Mouse (Mus musculus): Measurements from ENCODE around the gene Ankrd23. TPM values are rescaled to one million over a fixed set of nuclear protein-coding genes. Genes with fewer than 3 reads are reported as not detected.

The Ankrd23 gene
- polyA plus RNA-seq, 1 experiment from 2014 or later, result 11.7 TPM

GRCm38 (mm10) chr1:36529274-36529673 lies 7.4 kb downstream of the Ankrd23 start:
- Histone ChIP-seq H3K4me2 (no peak overlapping the region), H3K4me1 (ENCODE audit: insufficient read depth) (no peaks in the 10 kb centered on the region), H3K36me3 (ENCODE audit: insufficient read depth) (peaks cover 36% of the 10 kb centered on the region), H3K27ac (ENCODE audit: low read depth) (no peak overlapping the region), H3K9ac (no peak overlapping the region), H3K4me3 (ENCODE audit: low read depth, low read length) (no peak overlapping the region), H3K9me3 (ENCODE audit: low read depth, low read length) (no peaks in the 10 kb centered on the region), H3K27me3 (ENCODE audit: insufficient read depth, low read length) (no peaks in the 10 kb centered on the region)
- no peak for TF ChIP-seq CTCF (IDR thresholded peaks at IDR 0.05; ENCODE audit: low read depth)
- DNase-seq, result no peak
- ATAC-seq (ENCODE audit: insufficient read depth), result no peak
- 88% methylated on average over 4 of the region's 4 CpGs for whole genome bisulfite sequencing

- Histone ChIP-seq H3K9ac (no peak overlapping the region), H3K27me3 (ENCODE audit: insufficient read depth, low read length) (no peaks in the 10 kb centered on the region), H3K27ac (ENCODE audit: low read depth) (0 out of 2 replicates have a peak overlapping the region, but pooled peaks have one; percentile 22), H3K4me1 (ENCODE audit: insufficient read depth) (no peaks in the 10 kb centered on the region), H3K4me2 (no peak overlapping the region), H3K4me3 (ENCODE audit: low read depth, low read length) (no peak overlapping the region), H3K9me3 (ENCODE audit: low read depth, low read length) (no peaks in the 10 kb centered on the region), H3K36me3 (ENCODE audit: insufficient read depth) (peaks cover 45% of the 10 kb centered on the region)
- ATAC-seq (ENCODE audit: insufficient read depth), result peak; percentile 29; the same call in 1 of the 2 replicates
- WGBS, result 3% methylated on average over 1 of the region's 1 CpGs
- peak; percentile 88 for DNase-seq
- TF ChIP-seq CTCF (IDR thresholded peaks at IDR 0.05; ENCODE audit: low read depth), result no peak
Observed at GRCm38 (mm10) chr1:36528351-36528750, 8.3 kb downstream of the Ankrd23 start.

GRCm38 (mm10) chr1:36526903-36527302 lies 9.8 kb downstream of the Ankrd23 start:
- no peak overlapping the region for H3K4me2 ChIP-seq
- ATAC-seq (ENCODE audit: insufficient read depth) (no peak), DNase-seq (no peak)
- no peaks in the 10 kb centered on the region for H3K9me3 ChIP-seq (ENCODE audit: low read depth, low read length)
- no peak for TF ChIP-seq CTCF (IDR thresholded peaks at IDR 0.05; ENCODE audit: low read depth)
- WGBS, result 80% methylated on average over 10 of the region's 10 CpGs
- no peak overlapping the region for H3K9ac ChIP-seq
- no peaks in the 10 kb centered on the region for H3K4me1 ChIP-seq (ENCODE audit: insufficient read depth)
- H3K36me3 ChIP-seq (ENCODE audit: insufficient read depth), result peaks cover 55% of the 10 kb centered on the region
- no peaks in the 10 kb centered on the region for H3K27me3 ChIP-seq (ENCODE audit: insufficient read depth, low read length)
- no peak overlapping the region for H3K4me3 ChIP-seq (ENCODE audit: low read depth, low read length)
- H3K27ac ChIP-seq (ENCODE audit: low read depth), result no peak overlapping the region

GRCm38 (mm10) chr1:36525774-36526173 lies 10.9 kb downstream of the Ankrd23 start:
- H3K27ac ChIP-seq (ENCODE audit: low read depth), result no peak overlapping the region
- H3K4me2 ChIP-seq, result no peak overlapping the region
- no peaks in the 10 kb centered on the region for H3K4me1 ChIP-seq (ENCODE audit: insufficient read depth)
- WGBS, result 86% methylated on average over 12 of the region's 12 CpGs
- H3K4me3 ChIP-seq (ENCODE audit: low read depth, low read length), result no peak overlapping the region
- TF ChIP-seq CTCF (IDR thresholded peaks at IDR 0.05; ENCODE audit: low read depth), result no peak
- peaks cover 62% of the 10 kb centered on the region for H3K36me3 ChIP-seq (ENCODE audit: insufficient read depth)
- no peak for DNase-seq
- H3K9ac ChIP-seq, result no peak overlapping the region
- no peaks in the 10 kb centered on the region for H3K27me3 ChIP-seq (ENCODE audit: insufficient read depth, low read length)
- H3K9me3 ChIP-seq (ENCODE audit: low read depth, low read length), result no peaks in the 10 kb centered on the region
- ATAC-seq (ENCODE audit: insufficient read depth), result no peak

- 41% methylated on average over 5 of the region's 5 CpGs for WGBS
- Histone ChIP-seq H3K9me3 (ENCODE audit: low read depth, low read length) (no peaks in the 10 kb centered on the region), H3K4me3 (ENCODE audit: low read depth, low read length) (no peak overlapping the region), H3K4me1 (ENCODE audit: insufficient read depth) (no peaks in the 10 kb centered on the region), H3K27ac (ENCODE audit: low read depth) (peak overlapping the region; percentile 30; the same call in 1 of the 2 replicates), H3K4me2 (no peak overlapping the region), H3K36me3 (ENCODE audit: insufficient read depth) (peaks cover 79% of the 10 kb centered on the region), H3K9ac (no peak overlapping the region), H3K27me3 (ENCODE audit: insufficient read depth, low read length) (no peaks in the 10 kb centered on the region)
- ATAC-seq (ENCODE audit: insufficient read depth), result no peak
- no peak for DNase-seq
- TF ChIP-seq CTCF (IDR thresholded peaks at IDR 0.05; ENCODE audit: low read depth), result no peak
Observed at GRCm38 (mm10) chr1:36524058-36524457, 12.6 kb downstream of the Ankrd23 start.

GRCm38 (mm10) chr1:36523332-36524013 lies 13.2 kb downstream of the Ankrd23 start:
- no peak for TF ChIP-seq CTCF (IDR thresholded peaks at IDR 0.05; ENCODE audit: low read depth)
- 61% methylated on average over 9 of the region's 9 CpGs for WGBS

GRCm38 (mm10) chr1:36522210-36522609 lies 14.5 kb downstream of the Ankrd23 start:
- Histone ChIP-seq H3K9ac (no peak overlapping the region), H3K36me3 (ENCODE audit: insufficient read depth) (peaks cover 88% of the 10 kb centered on the region), H3K9me3 (ENCODE audit: low read depth, low read length) (no peaks in the 10 kb centered on the region), H3K4me1 (ENCODE audit: insufficient read depth) (no peaks in the 10 kb centered on the region), H3K4me2 (no peak overlapping the region), H3K27me3 (ENCODE audit: insufficient read depth, low read length) (no peaks in the 10 kb centered on the region), H3K4me3 (ENCODE audit: low read depth, low read length) (no peak overlapping the region), H3K27ac (ENCODE audit: low read depth) (no peak overlapping the region)
- 92% methylated on average over 7 of the region's 7 CpGs for WGBS
- ATAC-seq (ENCODE audit: insufficient read depth) (no peak), DNase-seq (no peak)
- no peak for TF ChIP-seq CTCF (IDR thresholded peaks at IDR 0.05; ENCODE audit: low read depth)

More at GRCm38 (mm10) chr1:36523332-36524013, 13.2 kb downstream of the Ankrd23 start:
- DNase-seq (peak; percentile 66), ATAC-seq (ENCODE audit: insufficient read depth) (peak; percentile 51; the same call in 1 of the 2 replicates)
- H3K4me3 ChIP-seq (ENCODE audit: low read depth, low read length), result no peak overlapping the region
- no peaks in the 10 kb centered on the region for H3K4me1 ChIP-seq (ENCODE audit: insufficient read depth)
- no peaks in the 10 kb centered on the region for H3K9me3 ChIP-seq (ENCODE audit: low read depth, low read length)
- peaks cover 83% of the 10 kb centered on the region for H3K36me3 ChIP-seq (ENCODE audit: insufficient read depth)
- no peaks in the 10 kb centered on the region for H3K27me3 ChIP-seq (ENCODE audit: insufficient read depth, low read length)
- peak overlapping the region; percentile 66; the same call in 1 of the 2 replicates for H3K27ac ChIP-seq (ENCODE audit: low read depth)
- H3K9ac ChIP-seq, result no peak overlapping the region
- H3K4me2 ChIP-seq, result no peak overlapping the region
